Mouse (Mus musculus) kidney, adult 2 months (tissue): Measurements from ENCODE around the gene Wdr59.

ENCODE experiments used
- CTCF ChIP-seq: fragments of 200-500 bp; conservative IDR thresholded peaks from 2 replicates; pipeline ENCODE4 v1.5.1; 2011; ENCODE audit warnings: low read depth, mild to moderate bottlenecking, control low read depth, low read length, moderate library complexity, mixed read lengths; ENCODE audit not compliant: insufficient read depth, insufficient read length
- POLR2A ChIP-seq: fragments of 200-500 bp; IDR thresholded peaks from one replicate; pipeline ENCODE4 v1.6.1; 2011; ENCODE audit warnings: low read depth, low read length, control low read depth

DNA sequence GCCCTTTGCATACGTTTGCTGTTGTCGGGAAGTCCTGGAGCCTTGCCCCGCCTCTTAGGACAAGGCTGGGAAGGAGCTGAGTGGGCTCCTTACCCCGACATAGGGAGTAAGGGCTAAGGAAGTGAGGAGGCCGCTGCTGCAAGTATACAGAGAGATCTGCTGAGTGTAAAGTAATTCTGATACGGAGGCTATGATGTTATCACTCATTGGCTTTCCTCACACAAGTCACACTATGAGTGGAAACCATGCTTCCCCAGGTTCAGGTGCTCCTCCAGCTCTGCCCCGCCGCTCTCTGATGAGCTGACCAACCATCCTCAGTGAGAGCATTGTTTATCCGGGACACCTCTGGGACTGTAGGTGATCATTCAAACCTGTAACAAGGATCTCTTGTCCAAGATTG is 44.4 kb upstream of the Wdr59 start:
- TF ChIP-seq POLR2A (no peak), CTCF (no peak)
